Mouse (Mus musculus) bone marrow macrophage, adult 2 months (primary cell): ENCODE data around the gene Fzd4. TPM values are rescaled to one million over a fixed set of nuclear protein-coding genes. Genes with fewer than 3 reads are reported as not detected.

Experiments used
- H3K27ac ChIP-seq: 2 replicates; pipeline ENCODE4 v1.5.1; 2012; ENCODE audit warnings: low read depth, low read length; ENCODE audit not compliant: insufficient read depth
- H3K4me1 ChIP-seq: 2 replicates; pipeline ENCODE4 v1.6.1; 2012; ENCODE audit warnings: low read length; ENCODE audit not compliant: control insufficient read depth, insufficient read depth
- H3K4me3 ChIP-seq: 2 replicates; pipeline ENCODE4 v1.5.1; 2012; ENCODE audit warnings: mild to moderate bottlenecking, low read length, moderate library complexity; ENCODE audit not compliant: insufficient read depth
- CTCF ChIP-seq: IDR thresholded peaks from 2 replicates; pipeline ENCODE4 v1.5.1; 2012; ENCODE audit warnings: low read depth, mild to moderate bottlenecking, low read length, moderate library complexity
- POLR2A ChIP-seq: IDR thresholded peaks from 2 replicates; pipeline ENCODE4 v1.6.1; 2012; ENCODE audit warnings: mild to moderate bottlenecking, low read depth, low read length, borderline replicate concordance
- polyA plus RNA-seq: library from polyadenylated mRNA; stranded (reverse); fragments of >200 nt; gene quantifications from 2 replicates; pipeline ENCODE4 v1.2.4, GENCODE M21; 2012; ENCODE audit not compliant: missing spikeins, insufficient read depth, insufficient read length

Gene Fzd4
- polyA plus RNA-seq, 1 experiment = 0.19 TPM

- Histone ChIP-seq H3K27ac (no peak overlapping the region), H3K4me3 (no peak overlapping the region)
- TF ChIP-seq CTCF (no peak), POLR2A (no peak)
Measured at GRCm38 (mm10) chr7:89424659-89425058, 20.5 kb downstream of the Fzd4 start.

GRCm38 (mm10) chr7:89425803-89426725 lies 21.9 kb downstream of the Fzd4 start:
- TF ChIP-seq POLR2A (no peak), CTCF (no peak)
- no peaks in the 10 kb centered on the region for H3K4me1 ChIP-seq
- H3K4me3 ChIP-seq = no peak overlapping the region
- H3K27ac ChIP-seq = no peak overlapping the region

More at GRCm38 (mm10) chr7:89424659-89425058, 20.5 kb downstream of the Fzd4 start:
- H3K4me1 ChIP-seq = no peaks in the 10 kb centered on the region

- no peaks in the 10 kb centered on the region for H3K4me1 ChIP-seq
- no peak overlapping the region for H3K4me3 ChIP-seq
- no peak for TF ChIP-seq POLR2A
- TF ChIP-seq CTCF = no peak
- H3K27ac ChIP-seq = no peak overlapping the region
Measured at GRCm38 (mm10) chr7:89427101-89427500, 22.9 kb downstream of the Fzd4 start.

- Histone ChIP-seq H3K4me1 (no peaks in the 10 kb centered on the region), H3K4me3 (no peak overlapping the region), H3K27ac (no peak overlapping the region)
- no peak for TF ChIP-seq CTCF
- no peak for TF ChIP-seq POLR2A
Measured at GRCm38 (mm10) chr7:89428804-89429203, 24.6 kb downstream of the Fzd4 start.

GRCm38 (mm10) chr7:89429326-89429725 lies 25.2 kb downstream of the Fzd4 start:
- no peak overlapping the region for H3K4me3 ChIP-seq
- TF ChIP-seq POLR2A (no peak), CTCF (no peak)
- H3K4me1 ChIP-seq = no peaks in the 10 kb centered on the region
- H3K27ac ChIP-seq = no peak overlapping the region

- Histone ChIP-seq H3K4me1 (no peaks in the 10 kb centered on the region), H3K27ac (no peak overlapping the region), H3K4me3 (no peak overlapping the region)
- TF ChIP-seq CTCF (no peak), POLR2A (no peak)
Measured at GRCm38 (mm10) chr7:89431185-89431584, 27.0 kb downstream of the Fzd4 start.

GRCm38 (mm10) chr7:89433193-89433892 lies 29.2 kb downstream of the Fzd4 start:
- Histone ChIP-seq H3K4me3 (no peak overlapping the region), H3K27ac (no peak overlapping the region), H3K4me1 (no peaks in the 10 kb centered on the region)
- TF ChIP-seq CTCF (no peak), POLR2A (no peak)

- H3K27ac ChIP-seq = no peak overlapping the region
- H3K4me3 ChIP-seq = no peak overlapping the region
- TF ChIP-seq POLR2A = no peak
- no peak for TF ChIP-seq CTCF
- no peaks in the 10 kb centered on the region for H3K4me1 ChIP-seq
Measured at GRCm38 (mm10) chr7:89433893-89434616, 29.9 kb downstream of the Fzd4 start.

- no peak overlapping the region for H3K4me3 ChIP-seq
- peaks cover 7% of the 10 kb centered on the region for H3K4me1 ChIP-seq
- TF ChIP-seq POLR2A = no peak
- no peak for TF ChIP-seq CTCF
- no peak overlapping the region for H3K27ac ChIP-seq
Measured at GRCm38 (mm10) chr7:89436404-89436803, 32.2 kb downstream of the Fzd4 start.

GRCm38 (mm10) chr7:89437589-89437988 lies 33.4 kb downstream of the Fzd4 start:
- no peak overlapping the region for H3K27ac ChIP-seq
- no peak for TF ChIP-seq CTCF
- TF ChIP-seq POLR2A = no peak
- H3K4me3 ChIP-seq = no peak overlapping the region
- peaks cover 12% of the 10 kb centered on the region for H3K4me1 ChIP-seq
